Mouse (Mus musculus) stomach, embryonic 15.5 days (tissue): ENCODE data around the gene Cgnl1. TPM values are rescaled to one million over a fixed set of nuclear protein-coding genes. Genes with fewer than 3 reads are reported as not detected.

Source experiments
- ATAC-seq: fragments of 200-750 bp; cut with Nextera tagmentation; 2 replicates; pipeline ENCODE4 v1.8.0; 2017; ENCODE audit warnings: low read depth, moderate number of reproducible peaks, moderate TSS enrichment; ENCODE audit not compliant: insufficient read depth, low FRiP score
- H3K27ac ChIP-seq: fragments of 300-500 bp; sonication (generic); 2 replicates; pipeline ENCODE4 v1.5.1; 2015; ENCODE audit warnings: mild to moderate bottlenecking, inconsistent platforms
- H3K27me3 ChIP-seq: fragments of 300-500 bp; sonication (generic); replicated peaks from 2 replicates; pipeline ENCODE4 v1.6.1; 2015; ENCODE audit warnings: inconsistent platforms
- H3K36me3 ChIP-seq: fragments of 300-500 bp; sonication (generic); 2 replicates; pipeline ENCODE4 v1.6.1; 2015; ENCODE audit warnings: inconsistent platforms
- H3K4me1 ChIP-seq: fragments of 300-500 bp; sonication (generic); 2 replicates; pipeline ENCODE4 v1.6.1; 2015; ENCODE audit warnings: inconsistent platforms
- H3K4me2 ChIP-seq: fragments of 300-500 bp; sonication (generic); 2 replicates; pipeline ENCODE4 v1.6.1; 2015; ENCODE audit warnings: mild to moderate bottlenecking, inconsistent platforms
- H3K4me3 ChIP-seq: fragments of 300-500 bp; sonication (generic); replicated peaks from 2 replicates; pipeline ENCODE4 v1.5.1; 2015; ENCODE audit warnings: inconsistent platforms
- H3K9ac ChIP-seq: fragments of 300-500 bp; sonication (generic); 2 replicates; pipeline ENCODE4 v1.6.1; 2015; ENCODE audit warnings: inconsistent platforms
- H3K9me3 ChIP-seq: fragments of 300-500 bp; sonication (generic); 2 replicates; pipeline ENCODE4 v1.6.1; 2016; ENCODE audit warnings: inconsistent platforms
- WGBS: fragments of 180-500 bp; shearing (Covaris S2); methylation state at CpG from one replicate; pipeline ENCODE4 v1.1.7; 2015; 5-methylcytosine and 5-hydroxymethylcytosine counted together
- polyA plus RNA-seq: library from polyadenylated mRNA; unstranded; fragments of >200 nt; fragmentation: Nextera tagmentation; extraction: Ambion mirVana; gene quantifications from 2 replicates; pipeline ENCODE4 v1.2.1, GENCODE M21; 2015

The Cgnl1 gene
- polyA plus RNA-seq, 1 experiment from 2014 or later: 11.0 TPM

- Histone ChIP-seq H3K4me2 (no peak overlapping the region), H3K4me1 (peaks cover 28% of the 10 kb centered on the region), H3K4me3 (no peak overlapping the region), H3K9ac (no peak overlapping the region), H3K9me3 (no peaks in the 10 kb centered on the region), H3K27ac (no peak overlapping the region), H3K36me3 (no peaks in the 10 kb centered on the region), H3K27me3 (no peaks in the 10 kb centered on the region)
- no peak for ATAC-seq
- WGBS: 93% methylated on average over 3 of the region's 3 CpGs
These were observed 106.5 kb downstream of the Cgnl1 start for GRCm38 (mm10) chr9:71664855-71665254.

- Histone ChIP-seq H3K9ac (no peak overlapping the region), H3K27ac (peak overlapping the region; percentile 14; the same call in 1 of the 2 replicates), H3K36me3 (no peaks in the 10 kb centered on the region), H3K4me3 (no peak overlapping the region), H3K27me3 (no peaks in the 10 kb centered on the region), H3K9me3 (no peaks in the 10 kb centered on the region), H3K4me1 (peaks cover 31% of the 10 kb centered on the region), H3K4me2 (no peak overlapping the region)
- ATAC-seq: peak; percentile 41
- 51% methylated on average over 11 of the region's 11 CpGs for WGBS
These were observed 107.8 kb downstream of the Cgnl1 start for GRCm38 (mm10) chr9:71663421-71664217.

- H3K27ac ChIP-seq: peak overlapping the region; percentile 49
- WGBS: 31% methylated on average over 9 of the region's 9 CpGs
- H3K9ac ChIP-seq: no peak overlapping the region
- ATAC-seq: 0 out of 2 replicates have a peak, but pooled peaks have one; percentile 61
- H3K9me3 ChIP-seq: no peaks in the 10 kb centered on the region
- no peak overlapping the region for H3K4me3 ChIP-seq
- no peaks in the 10 kb centered on the region for H3K27me3 ChIP-seq
- H3K4me2 ChIP-seq: no peak overlapping the region
- H3K36me3 ChIP-seq: no peaks in the 10 kb centered on the region
- H3K4me1 ChIP-seq: peaks cover 20% of the 10 kb centered on the region
These were observed 110.9 kb downstream of the Cgnl1 start for GRCm38 (mm10) chr9:71660540-71660939.

- peak overlapping the region; percentile 49 for H3K27ac ChIP-seq
These were observed 111.7 kb downstream of the Cgnl1 start for GRCm38 (mm10) chr9:71659681-71660080.

GRCm38 (mm10) chr9:71657199-71657598, 114.2 kb downstream of the Cgnl1 start:
- no peak overlapping the region for H3K4me3 ChIP-seq
- WGBS: 89% methylated on average over 1 of the region's 1 CpGs
- ATAC-seq: no peak

More at GRCm38 (mm10) chr9:71659681-71660080, 111.7 kb downstream of the Cgnl1 start:
- Histone ChIP-seq H3K27me3 (no peaks in the 10 kb centered on the region), H3K9ac (no peak overlapping the region), H3K9me3 (no peaks in the 10 kb centered on the region), H3K4me2 (no peak overlapping the region), H3K4me3 (no peak overlapping the region), H3K4me1 (peaks cover 18% of the 10 kb centered on the region), H3K36me3 (no peaks in the 10 kb centered on the region)
- WGBS: 64% methylated on average over 5 of the region's 5 CpGs
- ATAC-seq: no peak

GRCm38 (mm10) chr9:71654861-71655260, 116.5 kb downstream of the Cgnl1 start:
- WGBS: 60% methylated on average over 3 of the region's 3 CpGs
- Histone ChIP-seq H3K4me1 (peaks cover 3% of the 10 kb centered on the region; the same call in 1 of the 2 replicates), H3K27ac (no peak overlapping the region), H3K27me3 (no peaks in the 10 kb centered on the region), H3K4me2 (no peak overlapping the region), H3K9me3 (no peaks in the 10 kb centered on the region), H3K4me3 (no peak overlapping the region), H3K9ac (no peak overlapping the region), H3K36me3 (no peaks in the 10 kb centered on the region)
- ATAC-seq: no peak

More at GRCm38 (mm10) chr9:71657199-71657598, 114.2 kb downstream of the Cgnl1 start:
- H3K27ac ChIP-seq: no peak overlapping the region
- no peaks in the 10 kb centered on the region for H3K27me3 ChIP-seq
- peaks cover 9% of the 10 kb centered on the region for H3K4me1 ChIP-seq
- H3K36me3 ChIP-seq: no peaks in the 10 kb centered on the region
- no peaks in the 10 kb centered on the region for H3K9me3 ChIP-seq
- no peak overlapping the region for H3K9ac ChIP-seq
- no peak overlapping the region for H3K4me2 ChIP-seq

GRCm38 (mm10) chr9:71646115-71646514, 125.3 kb downstream of the Cgnl1 start:
- Histone ChIP-seq H3K27ac (no peak overlapping the region), H3K4me1 (no peaks in the 10 kb centered on the region), H3K9me3 (no peaks in the 10 kb centered on the region), H3K4me3 (no peak overlapping the region), H3K27me3 (no peaks in the 10 kb centered on the region), H3K36me3 (no peaks in the 10 kb centered on the region), H3K4me2 (no peak overlapping the region), H3K9ac (no peak overlapping the region)
- WGBS: 33% methylated on average over 6 of the region's 6 CpGs
- no peak for ATAC-seq

GRCm38 (mm10) chr9:71643611-71644010, 127.8 kb downstream of the Cgnl1 start:
- 95% methylated on average over 4 of the region's 4 CpGs for WGBS

GRCm38 (mm10) chr9:71642270-71642669, 129.1 kb downstream of the Cgnl1 start:
- Histone ChIP-seq H3K9me3 (no peaks in the 10 kb centered on the region), H3K27me3 (no peaks in the 10 kb centered on the region), H3K27ac (no peak overlapping the region), H3K4me1 (no peaks in the 10 kb centered on the region), H3K9ac (no peak overlapping the region), H3K36me3 (no peaks in the 10 kb centered on the region), H3K4me3 (no peak overlapping the region), H3K4me2 (no peak overlapping the region)
- 89% methylated on average over 3 of the region's 3 CpGs for WGBS
- ATAC-seq: no peak

More at GRCm38 (mm10) chr9:71643611-71644010, 127.8 kb downstream of the Cgnl1 start:
- no peaks in the 10 kb centered on the region for H3K9me3 ChIP-seq
- no peak overlapping the region for H3K4me3 ChIP-seq
- H3K27ac ChIP-seq: no peak overlapping the region
- no peaks in the 10 kb centered on the region for H3K4me1 ChIP-seq
- H3K4me2 ChIP-seq: no peak overlapping the region
- H3K9ac ChIP-seq: no peak overlapping the region
- no peaks in the 10 kb centered on the region for H3K27me3 ChIP-seq
- no peak for ATAC-seq
- H3K36me3 ChIP-seq: no peaks in the 10 kb centered on the region

GRCm38 (mm10) chr9:71640361-71640927, 131.0 kb downstream of the Cgnl1 start:
- 77% methylated on average over 4 of the region's 4 CpGs for WGBS
- Histone ChIP-seq H3K27me3 (no peaks in the 10 kb centered on the region), H3K4me2 (no peak overlapping the region), H3K36me3 (no peaks in the 10 kb centered on the region), H3K4me3 (no peak overlapping the region), H3K4me1 (no peaks in the 10 kb centered on the region), H3K9ac (no peak overlapping the region), H3K27ac (no peak overlapping the region), H3K9me3 (no peaks in the 10 kb centered on the region)
- ATAC-seq: no peak

- H3K9ac ChIP-seq: no peak overlapping the region
- no peak overlapping the region for H3K4me3 ChIP-seq
- H3K9me3 ChIP-seq: no peaks in the 10 kb centered on the region
- 65% methylated on average over 11 of the region's 11 CpGs for WGBS
- H3K36me3 ChIP-seq: peaks cover 4% of the 10 kb centered on the region; the same call in 1 of the 2 replicates
- H3K4me2 ChIP-seq: no peak overlapping the region
- no peaks in the 10 kb centered on the region for H3K4me1 ChIP-seq
- ATAC-seq: no peak
- H3K27ac ChIP-seq: no peak overlapping the region
- no peaks in the 10 kb centered on the region for H3K27me3 ChIP-seq
These were observed 133.2 kb downstream of the Cgnl1 start for GRCm38 (mm10) chr9:71638198-71638597.

GRCm38 (mm10) chr9:71636854-71637253, 134.5 kb downstream of the Cgnl1 start:
- no peak overlapping the region for H3K4me3 ChIP-seq
- ATAC-seq: no peak
- no peak overlapping the region for H3K27ac ChIP-seq

More at GRCm38 (mm10) chr9:71636854-71637253, 134.5 kb downstream of the Cgnl1 start:
- H3K36me3 ChIP-seq: peaks cover 4% of the 10 kb centered on the region; the same call in 1 of the 2 replicates
- WGBS: 89% methylated on average over 1 of the region's 1 CpGs
- H3K4me2 ChIP-seq: no peak overlapping the region
- no peaks in the 10 kb centered on the region for H3K9me3 ChIP-seq
- no peak overlapping the region for H3K9ac ChIP-seq
- H3K27me3 ChIP-seq: no peaks in the 10 kb centered on the region
- no peaks in the 10 kb centered on the region for H3K4me1 ChIP-seq
